Mouse (Mus musculus) embryonic facial prominence, embryonic 13.5 days (tissue): Measurements from ENCODE around the gene Khsrp. TPM values are rescaled to one million over a fixed set of nuclear protein-coding genes. Genes with fewer than 3 reads are reported as not detected.

Experiments
- ATAC-seq: fragments of 200-750 bp; cut with Nextera tagmentation; 2 replicates; pipeline ENCODE4 v1.8.0; 2017; ENCODE audit warnings: low read depth; ENCODE audit not compliant: insufficient number of reproducible peaks, insufficient read depth, low FRiP score, low TSS enrichment
- H3K27ac ChIP-seq: fragments of 300-500 bp; sonication (generic); 2 replicates; pipeline ENCODE4 v1.5.1; 2015; ENCODE audit warnings: moderate library complexity, mild to moderate bottlenecking, inconsistent platforms
- H3K27me3 ChIP-seq: fragments of 300-500 bp; sonication (generic); 2 replicates; pipeline ENCODE4 v1.6.1; 2015; ENCODE audit warnings: mild to moderate bottlenecking, inconsistent platforms
- H3K36me3 ChIP-seq: fragments of 300-500 bp; sonication (generic); 2 replicates; pipeline ENCODE4 v1.6.1; 2015; ENCODE audit warnings: mild to moderate bottlenecking, inconsistent platforms
- H3K4me1 ChIP-seq: fragments of 300-500 bp; sonication (generic); 2 replicates; pipeline ENCODE4 v1.6.1; 2015; ENCODE audit warnings: inconsistent platforms
- H3K4me2 ChIP-seq: fragments of 300-500 bp; sonication (generic); 2 replicates; pipeline ENCODE4 v1.6.1; 2015; ENCODE audit warnings: moderate library complexity, mild to moderate bottlenecking, inconsistent platforms
- H3K4me3 ChIP-seq: fragments of 300-500 bp; sonication (generic); 2 replicates; pipeline ENCODE4 v1.5.1; 2015; ENCODE audit warnings: mild to moderate bottlenecking, inconsistent platforms
- H3K9ac ChIP-seq: fragments of 300-500 bp; sonication (generic); 2 replicates; pipeline ENCODE4 v1.6.1; 2015; ENCODE audit warnings: mild to moderate bottlenecking, inconsistent platforms
- H3K9me3 ChIP-seq: fragments of 300-500 bp; sonication (generic); 2 replicates; pipeline ENCODE4 v1.6.1; 2016; ENCODE audit warnings: inconsistent platforms
- WGBS: fragments of 180-500 bp; shearing (Covaris S2); methylation state at CpG from one replicate; pipeline ENCODE4 v1.1.7; 2015; ENCODE audit warnings: mixed read lengths; 5-methylcytosine and 5-hydroxymethylcytosine counted together
- polyA plus RNA-seq: library from polyadenylated mRNA; unstranded; fragments of >200 nt; fragmentation: Nextera tagmentation; extraction: Ambion mirVana; gene quantifications from 2 replicates; pipeline ENCODE4 v1.2.1, GENCODE M21; 2015

Gene Khsrp
- polyA plus RNA-seq, 1 experiment from 2014 or later = 45.7 TPM

DNA sequence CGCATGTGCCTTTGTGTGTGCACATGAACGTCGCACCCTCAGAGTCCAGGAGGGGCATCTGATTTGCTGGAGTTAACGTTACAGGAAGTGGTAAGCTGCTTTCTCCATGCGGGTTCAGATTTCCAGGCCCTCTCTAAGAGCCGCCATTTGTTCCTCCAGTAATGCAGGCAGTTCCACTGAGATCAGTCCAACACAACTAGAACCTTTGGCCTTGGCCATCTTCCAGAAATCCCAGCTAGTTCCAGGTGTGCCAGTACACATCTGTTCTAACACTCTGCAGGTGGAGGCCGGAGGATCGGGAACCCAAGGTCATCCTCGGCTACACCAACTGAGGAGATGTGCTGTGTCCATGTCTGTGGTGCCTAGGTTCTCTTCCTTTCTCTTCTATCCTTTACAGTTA lies 46.4 kb downstream of the Khsrp start:
- Histone ChIP-seq H3K4me1 (no peaks in the 10 kb centered on the region), H3K4me3 (no peak overlapping the region), H3K9ac (no peak overlapping the region), H3K36me3 (no peaks in the 10 kb centered on the region), H3K4me2 (no peak overlapping the region), H3K27ac (no peak overlapping the region), H3K9me3 (no peaks in the 10 kb centered on the region), H3K27me3 (no peaks in the 10 kb centered on the region)
- no peak for ATAC-seq
- 77% methylated on average over 9 of the region's 9 CpGs for WGBS

DNA sequence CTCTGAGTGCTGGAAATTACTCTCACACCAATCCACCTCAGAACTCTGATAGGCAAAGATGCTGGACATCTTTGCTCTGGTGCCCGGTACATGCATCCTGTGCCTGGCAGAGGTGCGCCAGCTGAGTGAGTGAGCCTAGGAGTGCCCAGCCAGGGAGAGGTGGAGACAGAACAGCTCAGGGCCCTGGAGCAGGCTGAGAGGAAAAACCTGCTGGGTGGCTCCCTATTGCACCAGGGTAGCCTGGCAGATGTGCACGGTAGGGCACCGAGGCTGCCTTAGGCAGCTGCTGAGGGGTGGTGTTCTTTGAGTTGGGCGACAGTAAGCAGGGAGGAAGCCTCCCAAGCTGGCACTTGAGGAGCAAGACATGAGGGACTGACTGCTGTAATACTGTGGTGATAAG lies 49.3 kb downstream of the Khsrp start, which contains the start of gene Acer1:
Gene Acer1, minus strand, starts transcription at position 114 of the 400 bp plus-strand sequence.
- no peak within 1 kb of the TSS for H3K4me3 ChIP-seq
- no peak within 1 kb of the TSS for H3K4me2 ChIP-seq
- H3K36me3 ChIP-seq = no peaks in the 10 kb centered on the region
- no peak within 1 kb of the TSS for H3K27ac ChIP-seq
- no peak within 1 kb of the TSS for H3K9ac ChIP-seq
- H3K27me3 ChIP-seq = no peaks in the 10 kb centered on the region
- no peaks in the 10 kb centered on the region for H3K9me3 ChIP-seq
- ATAC-seq = no peak
- H3K4me1 ChIP-seq = no peaks in the 10 kb centered on the region
- WGBS = 73% methylated on average over 5 of the region's 5 CpGs

DNA sequence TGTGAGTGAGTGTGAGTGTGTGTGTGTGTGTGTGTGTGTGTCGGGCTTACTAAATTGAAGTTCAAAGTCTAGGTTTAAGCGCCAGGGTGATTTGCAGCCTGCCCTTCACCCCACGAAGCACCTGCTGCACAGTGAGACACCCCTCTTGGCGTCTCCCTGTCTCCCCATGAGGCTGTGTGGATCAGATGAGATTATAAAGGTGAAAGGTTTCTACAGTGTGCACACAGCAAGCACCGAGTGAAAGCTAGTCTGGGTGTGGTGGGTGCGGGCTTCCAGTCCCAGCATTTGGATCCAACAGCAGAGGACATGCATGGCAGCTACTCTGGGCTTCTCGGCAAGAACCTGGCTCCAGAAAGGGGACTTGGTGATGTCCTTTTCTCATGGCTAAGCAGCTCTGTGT lies 50.3 kb downstream of the Khsrp start:
- H3K27me3 ChIP-seq = no peaks in the 10 kb centered on the region
- 68% methylated on average over 7 of the region's 7 CpGs for WGBS
- ATAC-seq = no peak

DNA sequence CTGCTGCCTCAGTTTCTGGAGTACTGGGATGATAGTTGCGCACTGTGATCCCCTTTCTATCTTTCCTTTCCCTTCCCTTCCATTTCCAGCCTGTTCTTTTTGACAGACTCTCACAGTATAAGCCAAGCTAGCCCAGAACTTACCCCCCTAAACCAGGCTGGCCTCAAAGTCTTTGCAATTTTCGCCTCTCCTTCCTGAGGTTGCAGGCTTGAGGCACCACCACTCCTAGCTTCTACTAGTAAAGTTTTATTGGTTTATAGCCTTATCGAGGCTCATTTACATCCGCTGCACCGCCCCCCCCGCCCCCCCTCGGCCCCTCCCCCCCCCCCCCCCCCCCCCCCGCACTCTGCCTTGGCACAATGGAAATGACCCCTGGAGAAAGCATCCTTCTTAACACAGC lies 51.8 kb downstream of the Khsrp start:
- Histone ChIP-seq H3K9me3 (no peaks in the 10 kb centered on the region), H3K36me3 (no peaks in the 10 kb centered on the region), H3K4me3 (no peak overlapping the region), H3K4me1 (no peaks in the 10 kb centered on the region), H3K27me3 (no peaks in the 10 kb centered on the region), H3K9ac (no peak overlapping the region), H3K27ac (no peak overlapping the region), H3K4me2 (no peak overlapping the region)
- ATAC-seq = no peak
- WGBS = 52% methylated on average over 4 of the region's 8 CpGs

More for the DNA sequence above, 50.3 kb downstream of the Khsrp start:
- H3K4me3 ChIP-seq = no peak overlapping the region
- no peak overlapping the region for H3K27ac ChIP-seq
- no peak overlapping the region for H3K9ac ChIP-seq
- no peaks in the 10 kb centered on the region for H3K9me3 ChIP-seq
- H3K4me1 ChIP-seq = no peaks in the 10 kb centered on the region
- no peaks in the 10 kb centered on the region for H3K36me3 ChIP-seq
- no peak overlapping the region for H3K4me2 ChIP-seq

DNA sequence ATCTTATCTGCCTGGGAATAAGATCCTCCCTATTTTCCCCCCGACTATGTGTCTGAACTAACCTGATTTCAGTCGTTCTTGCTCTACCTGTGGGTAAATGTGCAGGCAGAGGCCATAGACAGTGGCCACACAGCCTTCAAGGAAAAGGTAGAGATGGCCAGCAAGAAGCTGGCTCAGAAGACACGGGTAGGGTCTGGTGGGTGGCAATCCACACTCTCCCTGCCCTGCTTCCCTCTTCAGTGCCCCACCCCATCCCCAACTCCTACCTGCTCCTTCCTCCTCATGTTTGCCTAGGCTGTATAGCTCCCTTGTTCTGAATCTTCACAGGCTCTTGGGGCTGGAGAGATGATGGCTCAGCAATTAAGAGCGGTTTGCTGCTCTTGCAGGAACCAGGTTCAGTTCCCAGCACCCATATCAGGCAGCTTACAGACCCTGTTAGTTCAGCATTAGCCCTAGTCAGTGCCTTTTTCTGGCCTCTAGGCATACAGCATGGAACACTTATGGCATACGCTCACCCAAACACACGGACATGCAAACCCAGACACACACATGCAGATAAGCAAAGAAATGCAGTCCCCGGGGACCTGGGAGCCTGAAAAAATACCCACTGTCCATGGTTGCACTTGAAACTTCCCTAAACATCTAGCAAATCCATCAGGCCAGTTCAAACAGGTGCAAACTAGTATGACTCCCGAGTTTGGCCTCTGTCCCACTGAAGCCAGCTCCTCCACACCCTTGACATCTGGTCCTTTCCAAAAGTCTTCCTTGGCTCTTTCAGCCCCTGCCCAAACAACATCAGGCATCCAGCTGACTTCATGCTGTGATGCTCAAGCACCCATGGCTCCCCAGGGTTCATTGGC lies 54.6 kb downstream of the Khsrp start:
- ATAC-seq = 0 out of 2 replicates have a peak, but pooled peaks have one; percentile 41
- H3K27ac ChIP-seq = no peak overlapping the region
- WGBS = 76% methylated on average over 8 of the region's 8 CpGs
- H3K4me1 ChIP-seq = no peaks in the 10 kb centered on the region
- no peak overlapping the region for H3K9ac ChIP-seq
- no peak overlapping the region for H3K4me2 ChIP-seq
- no peak overlapping the region for H3K4me3 ChIP-seq
- H3K9me3 ChIP-seq = no peaks in the 10 kb centered on the region
- H3K27me3 ChIP-seq = no peaks in the 10 kb centered on the region
- no peaks in the 10 kb centered on the region for H3K36me3 ChIP-seq

DNA sequence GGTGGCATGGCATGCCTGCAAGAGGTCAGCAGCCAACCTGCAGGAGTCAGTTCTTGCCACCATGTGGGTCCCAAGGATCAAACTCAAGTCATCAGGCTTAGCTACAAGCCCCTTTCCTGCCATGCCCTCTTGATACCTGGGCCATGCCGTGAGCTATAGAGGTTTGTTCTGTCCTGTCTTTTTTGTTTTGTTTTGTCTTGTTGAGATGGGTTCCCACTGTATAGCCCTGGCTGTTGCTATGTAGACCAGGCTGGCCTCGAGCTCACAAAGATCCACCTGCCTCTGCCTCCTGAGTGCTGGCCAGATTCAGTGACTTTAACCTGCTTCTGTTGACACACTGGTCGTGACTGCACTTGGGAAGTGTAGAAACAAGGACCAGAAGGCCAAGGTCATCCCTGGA lies 55.9 kb downstream of the Khsrp start:
- H3K4me1 ChIP-seq = no peaks in the 10 kb centered on the region
- H3K9me3 ChIP-seq = no peaks in the 10 kb centered on the region
- ATAC-seq = no peak
- 64% methylated on average over 3 of the region's 3 CpGs for WGBS
- H3K4me2 ChIP-seq = no peak overlapping the region
- H3K9ac ChIP-seq = no peak overlapping the region
- no peaks in the 10 kb centered on the region for H3K36me3 ChIP-seq
- no peak overlapping the region for H3K27ac ChIP-seq
- H3K4me3 ChIP-seq = no peak overlapping the region
- 0 out of 2 replicates have a peak, but pooled peaks cover 4% of the 10 kb centered on the region for H3K27me3 ChIP-seq

DNA sequence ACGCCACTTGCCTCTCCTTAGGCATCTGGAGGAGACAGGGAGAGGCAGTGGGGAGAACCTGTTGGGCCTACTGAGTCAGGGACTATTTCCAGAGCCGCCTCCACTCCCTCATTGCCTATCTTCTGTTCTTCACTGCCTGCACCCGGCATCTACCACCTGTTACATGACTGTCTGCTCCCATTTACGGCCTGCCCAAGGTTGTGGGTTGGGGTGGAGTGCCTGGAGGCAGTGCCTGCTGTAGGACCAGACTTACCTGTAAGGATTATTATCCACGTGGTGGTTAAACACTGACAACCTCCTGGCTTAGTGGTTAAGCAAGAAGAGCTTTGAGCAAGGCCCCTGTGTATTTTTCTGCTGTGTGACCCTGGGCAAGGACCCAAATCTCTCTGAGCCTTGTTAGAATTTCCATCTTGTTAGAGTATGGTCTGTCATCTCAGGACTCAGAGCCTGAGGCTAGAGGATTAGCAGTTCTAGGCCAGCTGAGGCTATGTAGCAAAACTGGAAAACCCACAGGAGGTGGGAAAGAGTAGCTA lies 56.5 kb downstream of the Khsrp start:
- H3K27ac ChIP-seq = no peak overlapping the region
- WGBS = 69% methylated on average over 5 of the region's 5 CpGs
- H3K27me3 ChIP-seq = 0 out of 2 replicates have a peak, but pooled peaks cover 6% of the 10 kb centered on the region
- H3K9ac ChIP-seq = no peak overlapping the region
- H3K4me3 ChIP-seq = no peak overlapping the region
- no peaks in the 10 kb centered on the region for H3K4me1 ChIP-seq
- H3K36me3 ChIP-seq = no peaks in the 10 kb centered on the region
- no peak overlapping the region for H3K4me2 ChIP-seq
- H3K9me3 ChIP-seq = no peaks in the 10 kb centered on the region
- ATAC-seq = no peak

DNA sequence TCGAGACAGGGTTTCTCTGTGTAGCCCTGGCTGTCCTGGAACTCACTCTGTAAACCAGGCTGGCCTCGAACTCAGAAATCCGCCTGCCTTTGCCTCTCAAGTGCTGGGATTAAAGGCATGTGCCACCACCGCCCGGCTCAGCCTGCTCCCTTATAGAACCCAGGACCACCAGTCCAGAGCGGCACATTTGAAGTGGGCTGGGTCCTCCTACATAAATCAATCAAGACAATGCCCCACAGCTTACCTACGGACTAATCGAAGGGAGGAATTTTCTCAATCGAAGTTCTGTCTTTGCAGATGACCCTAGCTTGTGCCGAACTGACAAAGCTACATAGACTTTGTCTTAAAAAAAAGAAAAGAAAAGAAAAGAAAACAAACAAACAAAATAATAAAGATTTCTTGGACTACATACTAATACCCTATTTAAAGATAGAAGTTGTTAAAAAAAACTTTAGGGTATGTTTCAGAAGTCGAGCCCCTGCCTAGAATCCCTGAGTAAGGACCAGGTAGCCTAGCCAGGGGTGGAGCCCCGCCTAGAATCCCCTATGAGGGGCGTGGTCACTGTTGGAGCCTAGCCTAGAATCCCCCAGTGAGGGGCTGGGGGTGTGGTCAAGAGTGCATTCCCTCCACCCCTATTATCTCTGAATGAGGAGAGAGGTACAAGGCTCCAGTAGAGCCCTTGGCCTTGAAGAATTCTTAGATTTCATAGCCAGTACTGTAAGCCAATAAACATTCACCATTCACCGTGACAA lies 57.2 kb downstream of the Khsrp start:
- no peaks in the 10 kb centered on the region for H3K9me3 ChIP-seq
- H3K9ac ChIP-seq = no peak overlapping the region
- H3K4me2 ChIP-seq = no peak overlapping the region
- H3K4me3 ChIP-seq = no peak overlapping the region
- WGBS = 64% methylated on average over 14 of the region's 14 CpGs
- no peak for ATAC-seq
- H3K36me3 ChIP-seq = no peaks in the 10 kb centered on the region
- H3K27me3 ChIP-seq = 0 out of 2 replicates have a peak, but pooled peaks cover 12% of the 10 kb centered on the region
- no peaks in the 10 kb centered on the region for H3K4me1 ChIP-seq
- no peak overlapping the region for H3K27ac ChIP-seq

Other genes with a start within 250 kb of the Khsrp start
- gene Rfx2, start 200.5 kb downstream of the Khsrp start, polyA plus RNA-seq = 4.5 and 5.2 TPM in 2 replicates
- not detected in 2 replicates for gene Acsbg2, start 157.1 kb downstream of the Khsrp start, polyA plus RNA-seq
- gene 1700061G19Rik, start 156.0 kb downstream of the Khsrp start, polyA plus RNA-seq = 0.34 and 0.42 TPM in 2 replicates
- 65.4 and 71.0 TPM in 2 replicates for gene Mllt1, start 96.1 kb downstream of the Khsrp start, polyA plus RNA-seq
- gene Acer1, start 49.4 kb downstream of the Khsrp start, polyA plus RNA-seq = 0.17 and 0.25 TPM in 2 replicates
- 149 and 160 TPM in 2 replicates for gene Clpp, start 41.2 kb downstream of the Khsrp start, polyA plus RNA-seq
- gene Alkbh7, start 34.2 kb downstream of the Khsrp start, polyA plus RNA-seq = 36.2 and 42.0 TPM in 2 replicates
- gene Pspn, start 31.5 kb downstream of the Khsrp start, polyA plus RNA-seq = 0.87 TPM in 1 of 2 replicates, not detected in the other
- gene Gtf2f1, start 20.2 kb downstream of the Khsrp start, polyA plus RNA-seq = 65.5 and 71.3 TPM in 2 replicates
- 0.24 and 0.59 TPM in 2 replicates for gene Gm17949, start 20.1 kb downstream of the Khsrp start, polyA plus RNA-seq
- gene Slc25a41, start 10.1 kb upstream of the Khsrp start, polyA plus RNA-seq = not detected in 2 replicates
- 7.3 and 7.9 TPM in 2 replicates for gene Crb3, start 27.6 kb upstream of the Khsrp start, polyA plus RNA-seq
- gene Slc25a23, start 28.3 kb upstream of the Khsrp start, polyA plus RNA-seq = 9.1 TPM in 2 replicates
- 1.6 and 2.4 TPM in 2 replicates for gene Dennd1c, start 47.0 kb upstream of the Khsrp start, polyA plus RNA-seq
- 9.4 and 10.3 TPM in 2 replicates for gene Tubb4a, start 56.3 kb upstream of the Khsrp start, polyA plus RNA-seq
- 7.9 and 8.2 TPM in 2 replicates for gene Tnfsf9, start 73.8 kb upstream of the Khsrp start, polyA plus RNA-seq
- not detected in 2 replicates for gene Cd70, start 118.3 kb upstream of the Khsrp start, polyA plus RNA-seq
- 0.18 TPM in 1 of 2 replicates, not detected in the other for gene Tnfsf14, start 162.7 kb upstream of the Khsrp start, polyA plus RNA-seq
- 0.13 and 4.8 TPM in 2 replicates for gene C3, start 196.6 kb upstream of the Khsrp start, polyA plus RNA-seq
- 31.6 and 33.1 TPM in 2 replicates for gene Gpr108, start 216.9 kb upstream of the Khsrp start, polyA plus RNA-seq
- gene Trip10, start 217.9 kb upstream of the Khsrp start, polyA plus RNA-seq = 38.1 and 41.5 TPM in 2 replicates
- 2.6 and 2.9 TPM in 2 replicates for gene Vav1, start 247.6 kb upstream of the Khsrp start, polyA plus RNA-seq